In genomic region chr4:30270000-30270399, GRCm38 (mm10) we compare ENCODE assay signal across 13 mouse cellular contexts.
"Had no signal": no experiment of that assay in that cellular context is flagged by ENCODE, and none has a peak within 500 bp of the region (broad histone marks: within the 10 kb centered on the region; RNA-seq: fewer than 3 reads in every experiment).

No protein-coding gene starts in this region.

- H3K4me1 ChIP-seq: kidney, embryonic 15.5 days; liver, embryonic 13.5 days had no signal

- H3K36me3 ChIP-seq: kidney, embryonic 15.5 days; liver, embryonic 13.5 days had no signal

- H3K4me2 ChIP-seq: kidney, embryonic 15.5 days; liver, embryonic 13.5 days; midbrain, embryonic 11.5 days had no signal

- H3K4me3 ChIP-seq: kidney, embryonic 15.5 days; left cerebral cortex, adult 2 months; liver, embryonic 13.5 days had no signal

- H3K9ac ChIP-seq: kidney, embryonic 15.5 days; liver, embryonic 13.5 days had no signal

- DNase-seq: kidney, adult 8-10 months; kidney, postnatal 10 days; kidney, postnatal 36 days; layer of hippocampus, postnatal 36 days; liver, embryonic 13.5 days; lung, adult 2 months; lung, postnatal 36 days; midbrain, embryonic 14.5 days; thymus, adult 18-20 months; thymus, postnatal 36 days had no signal

- H3K27ac ChIP-seq: kidney, embryonic 15.5 days; left cerebral cortex, adult 2 months; liver, embryonic 13.5 days had no signal

- H3K27me3 ChIP-seq: kidney, embryonic 15.5 days; liver, embryonic 13.5 days had no signal

- H3K9me3 ChIP-seq: kidney, embryonic 15.5 days; liver, embryonic 13.5 days had no signal
